Mouse (Mus musculus) forebrain, embryonic 10.5 days (tissue): ENCODE measurements at regions not wholly inside any gene's neighbourhood (a gene's known extent, or its start where the extent isn't known, plus 50 kb on each side); places are given as distances from the start of the nearest gene placed in this dataset.

Experiments used
- DNase-seq: peaks from one replicate; pipeline ENCODE4 v3.0.0-alpha.2; 2017; ENCODE audit warnings: low spot score; ENCODE audit errors: extremely low spot score
- H3K27ac ChIP-seq: fragments of 300-500 bp; sonication (generic); 2 replicates; pipeline ENCODE4 v1.5.1; 2016; ENCODE audit warnings: mild to moderate bottlenecking
- H3K27me3 ChIP-seq: fragments of 300-500 bp; sonication (generic); 2 replicates; pipeline ENCODE4 v1.6.1; 2016; ENCODE audit warnings: mild to moderate bottlenecking; ENCODE audit not compliant: poor library complexity, severe bottlenecking
- H3K36me3 ChIP-seq: fragments of 300-500 bp; sonication (generic); replicated peaks from 2 replicates; pipeline ENCODE4 v1.6.1; 2016; ENCODE audit warnings: mild to moderate bottlenecking, moderate library complexity
- H3K4me1 ChIP-seq: fragments of 300-500 bp; sonication (generic); 2 replicates; pipeline ENCODE4 v1.6.1; 2016
- H3K4me3 ChIP-seq: fragments of 300-500 bp; sonication (generic); 2 replicates; pipeline ENCODE4 v1.5.1; 2016; ENCODE audit warnings: mild to moderate bottlenecking, moderate library complexity
- H3K9me3 ChIP-seq: fragments of 300-500 bp; sonication (generic); 2 replicates; pipeline ENCODE4 v1.6.1; 2016; ENCODE audit warnings: mild to moderate bottlenecking, moderate library complexity
- WGBS: fragments of 180-500 bp; shearing (Covaris S2); methylation state at CpG from one replicate; pipeline ENCODE4 v1.1.7; 2016; 5-methylcytosine and 5-hydroxymethylcytosine counted together

DNA sequence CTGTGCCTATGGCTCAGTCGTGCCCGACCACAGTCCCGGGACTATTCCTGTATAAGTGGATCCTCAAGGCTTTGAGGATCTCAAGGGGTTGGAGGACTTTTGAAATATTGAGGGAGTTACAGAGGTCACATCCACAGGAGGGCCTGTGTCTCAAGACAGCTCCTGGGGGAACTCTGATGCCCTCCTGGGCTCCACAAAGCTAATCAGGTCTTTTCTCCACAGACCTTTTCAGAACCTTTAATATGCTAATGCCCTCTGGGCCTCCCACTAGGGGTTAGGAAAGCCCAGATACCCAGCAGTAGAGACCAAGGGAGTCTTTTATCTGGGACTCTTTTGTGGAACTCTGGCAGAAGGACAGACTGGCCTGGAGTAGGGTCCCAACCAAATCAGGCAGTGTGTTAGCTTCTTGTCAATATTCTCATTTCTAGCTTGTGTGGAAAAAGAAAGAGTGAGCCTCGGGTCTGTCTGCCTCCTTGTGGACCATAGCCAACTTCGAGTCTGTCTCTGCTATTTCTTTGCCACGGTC lies 107.4 kb upstream of the Gm26897 start:
- Histone ChIP-seq H3K4me3 (no peak overlapping the region), H3K9me3 (peaks cover 14% of the 10 kb centered on the region; the same call in 1 of the 2 replicates), H3K36me3 (0 out of 2 replicates have a peak, but pooled peaks cover 3% of the 10 kb centered on the region), H3K27ac (peak overlapping the region; percentile 84), H3K27me3 (peaks cover 46% of the 10 kb centered on the region; the same call in 1 of the 2 replicates), H3K4me1 (peaks cover 60% of the 10 kb centered on the region)
- no peak for DNase-seq
- 8% methylated on average over 6 of the region's 6 CpGs for WGBS

DNA sequence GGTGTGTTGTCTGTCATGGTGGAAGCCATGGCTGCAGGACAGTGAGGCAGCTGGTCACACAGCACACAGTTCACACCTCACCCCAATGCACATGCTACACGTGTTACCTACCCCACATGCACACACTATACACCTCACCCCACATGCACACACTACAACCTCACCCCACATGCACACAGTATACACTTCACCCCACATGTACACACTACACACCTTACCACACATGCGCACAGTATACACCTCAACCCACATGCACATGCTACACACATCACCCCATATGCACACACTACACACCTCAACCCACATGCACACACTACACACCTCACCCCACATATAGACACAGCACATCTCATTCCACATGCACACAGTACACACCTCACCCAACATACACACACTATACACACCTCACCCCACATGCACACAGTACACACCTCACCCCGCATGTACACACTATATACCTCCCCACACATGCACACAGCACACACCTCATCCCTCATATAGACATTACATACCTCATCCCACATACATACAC lies 103.3 kb upstream of the Gm26897 start:
- peaks cover 61% of the 10 kb centered on the region for H3K4me1 ChIP-seq
- peak overlapping the region; percentile 92 for H3K27ac ChIP-seq
- peaks cover 7% of the 10 kb centered on the region; the same call in 1 of the 2 replicates for H3K36me3 ChIP-seq
- WGBS: 94% methylated on average over 3 of the region's 3 CpGs
- H3K9me3 ChIP-seq: peaks cover 30% of the 10 kb centered on the region
- peaks cover 29% of the 10 kb centered on the region; the same call in 1 of the 2 replicates for H3K27me3 ChIP-seq
- DNase-seq: no peak
- no peak overlapping the region for H3K4me3 ChIP-seq

DNA sequence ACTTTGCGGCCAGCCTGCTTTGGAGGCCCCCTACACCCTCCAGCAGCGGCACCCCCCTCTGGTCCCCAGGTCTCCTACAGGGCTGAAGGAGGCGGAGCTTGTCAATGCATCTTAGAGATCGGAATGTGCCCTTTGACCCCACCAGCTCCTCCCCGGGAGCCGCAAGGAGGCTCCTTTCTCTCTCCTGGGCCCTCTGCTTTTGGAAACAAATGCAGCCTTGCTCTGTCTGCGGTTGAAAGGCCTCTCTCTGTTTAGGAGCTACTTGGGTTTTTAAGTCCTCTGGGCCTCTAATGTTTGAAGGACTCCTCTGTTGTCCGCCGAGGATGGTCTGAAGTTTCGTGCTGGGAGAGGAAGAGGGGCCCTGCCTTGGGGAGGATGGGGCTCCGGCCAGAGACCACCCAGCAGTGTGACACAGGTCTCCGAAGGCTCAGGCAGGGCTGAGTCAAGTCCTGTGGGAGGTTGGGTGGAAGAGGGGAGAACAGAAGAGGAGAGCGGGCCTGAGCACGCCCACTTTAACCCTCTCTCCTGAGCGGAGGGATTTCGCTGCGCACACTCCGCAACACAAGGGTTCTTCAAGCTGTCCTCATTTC lies 102.1 kb upstream of the Gm26897 start:
- Histone ChIP-seq H3K4me3 (peak overlapping the region; percentile 33), H3K36me3 (peaks cover 7% of the 10 kb centered on the region; the same call in 1 of the 2 replicates), H3K9me3 (peaks cover 30% of the 10 kb centered on the region), H3K27ac (peak overlapping the region; percentile 92), H3K4me1 (peaks cover 51% of the 10 kb centered on the region), H3K27me3 (peaks cover 33% of the 10 kb centered on the region; the same call in 1 of the 2 replicates)
- DNase-seq: peak; percentile 80
- under 1% methylated on average over 18 of the region's 18 CpGs for WGBS

DNA sequence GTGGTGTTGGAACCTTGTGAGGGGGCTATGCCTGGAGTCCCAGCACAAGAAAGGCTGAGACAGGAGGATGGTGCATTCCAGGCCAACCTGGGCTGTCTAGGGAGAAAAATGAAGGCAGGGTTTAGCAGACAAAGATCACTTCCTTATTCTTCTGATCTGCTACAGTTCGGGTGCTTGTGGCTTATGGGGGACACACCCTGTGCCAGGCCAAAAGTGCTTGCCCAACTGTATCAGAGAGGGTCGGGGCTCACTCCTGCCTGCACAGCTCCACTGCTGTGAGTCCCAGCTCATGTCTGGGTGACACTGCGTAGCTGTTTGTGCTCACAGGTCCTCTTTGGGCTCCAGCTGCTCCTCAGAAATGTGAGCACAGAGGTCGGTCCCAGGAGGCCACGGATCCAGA lies 98.6 kb upstream of the Gm26897 start:
- no peak overlapping the region for H3K4me3 ChIP-seq
- H3K36me3 ChIP-seq: peaks cover 4% of the 10 kb centered on the region; the same call in 1 of the 2 replicates
- WGBS: 90% methylated on average over 5 of the region's 5 CpGs
- H3K9me3 ChIP-seq: peaks cover 16% of the 10 kb centered on the region
- DNase-seq: no peak
- H3K27me3 ChIP-seq: peaks cover 41% of the 10 kb centered on the region
- peak overlapping the region; percentile 51 for H3K27ac ChIP-seq
- peaks cover 64% of the 10 kb centered on the region for H3K4me1 ChIP-seq

DNA sequence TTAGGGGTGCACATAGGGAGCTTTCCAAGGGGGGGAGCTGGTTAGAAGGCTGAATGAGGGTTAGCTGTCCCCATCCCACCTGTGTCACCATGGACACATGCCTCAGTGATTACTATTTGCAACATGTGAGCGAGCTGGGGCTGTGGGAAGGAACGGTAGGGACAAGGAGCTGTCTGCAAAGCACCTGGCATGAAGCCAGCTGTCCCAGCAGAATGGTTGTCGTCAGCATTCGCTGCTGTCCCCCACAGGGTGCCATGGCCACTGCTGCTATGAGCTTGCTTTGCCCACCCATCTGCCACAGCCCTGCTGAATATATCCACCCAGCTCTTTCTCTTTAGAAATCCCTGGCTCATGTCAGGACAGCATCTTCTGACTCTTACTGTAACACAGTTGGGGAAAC lies 96.8 kb upstream of the Gm26897 start:
- peaks cover 18% of the 10 kb centered on the region for H3K9me3 ChIP-seq
- peaks cover 52% of the 10 kb centered on the region for H3K27me3 ChIP-seq
- peaks cover 4% of the 10 kb centered on the region; the same call in 1 of the 2 replicates for H3K36me3 ChIP-seq
- H3K4me3 ChIP-seq: no peak overlapping the region
- H3K27ac ChIP-seq: peak overlapping the region; percentile 56
- no peak for DNase-seq
- peaks cover 57% of the 10 kb centered on the region for H3K4me1 ChIP-seq
- 76% methylated on average over 4 of the region's 4 CpGs for WGBS

DNA sequence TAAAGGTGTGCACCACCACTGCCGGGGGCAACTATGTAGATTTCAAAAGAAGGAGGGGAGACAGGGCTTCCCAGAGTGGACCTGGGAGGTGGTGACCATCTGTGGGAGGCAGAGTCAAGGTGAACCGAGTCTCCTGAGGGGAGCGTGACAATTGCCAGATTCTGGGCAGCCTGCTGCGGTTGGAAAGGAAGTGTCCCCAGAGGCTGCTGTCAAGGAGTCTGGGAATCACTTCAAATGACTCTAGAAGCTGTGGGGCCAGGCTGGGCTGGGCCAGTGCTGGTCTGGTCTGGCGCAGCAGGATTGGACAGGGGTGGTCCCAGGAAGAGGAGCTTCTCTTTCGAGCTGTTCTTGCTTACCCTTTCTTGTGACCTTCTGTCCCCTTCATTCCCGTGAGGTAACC lies 95.4 kb upstream of the Gm26897 start:
- H3K27ac ChIP-seq: peak overlapping the region; percentile 51; the same call in 1 of the 2 replicates
- 78% methylated on average over 7 of the region's 7 CpGs for whole genome bisulfite sequencing
- H3K9me3 ChIP-seq: peaks cover 9% of the 10 kb centered on the region
- H3K36me3 ChIP-seq: peaks cover 3% of the 10 kb centered on the region; the same call in 1 of the 2 replicates
- peaks cover 48% of the 10 kb centered on the region for H3K4me1 ChIP-seq
- peaks cover 52% of the 10 kb centered on the region for H3K27me3 ChIP-seq
- no peak for DNase-seq
- no peak overlapping the region for H3K4me3 ChIP-seq

DNA sequence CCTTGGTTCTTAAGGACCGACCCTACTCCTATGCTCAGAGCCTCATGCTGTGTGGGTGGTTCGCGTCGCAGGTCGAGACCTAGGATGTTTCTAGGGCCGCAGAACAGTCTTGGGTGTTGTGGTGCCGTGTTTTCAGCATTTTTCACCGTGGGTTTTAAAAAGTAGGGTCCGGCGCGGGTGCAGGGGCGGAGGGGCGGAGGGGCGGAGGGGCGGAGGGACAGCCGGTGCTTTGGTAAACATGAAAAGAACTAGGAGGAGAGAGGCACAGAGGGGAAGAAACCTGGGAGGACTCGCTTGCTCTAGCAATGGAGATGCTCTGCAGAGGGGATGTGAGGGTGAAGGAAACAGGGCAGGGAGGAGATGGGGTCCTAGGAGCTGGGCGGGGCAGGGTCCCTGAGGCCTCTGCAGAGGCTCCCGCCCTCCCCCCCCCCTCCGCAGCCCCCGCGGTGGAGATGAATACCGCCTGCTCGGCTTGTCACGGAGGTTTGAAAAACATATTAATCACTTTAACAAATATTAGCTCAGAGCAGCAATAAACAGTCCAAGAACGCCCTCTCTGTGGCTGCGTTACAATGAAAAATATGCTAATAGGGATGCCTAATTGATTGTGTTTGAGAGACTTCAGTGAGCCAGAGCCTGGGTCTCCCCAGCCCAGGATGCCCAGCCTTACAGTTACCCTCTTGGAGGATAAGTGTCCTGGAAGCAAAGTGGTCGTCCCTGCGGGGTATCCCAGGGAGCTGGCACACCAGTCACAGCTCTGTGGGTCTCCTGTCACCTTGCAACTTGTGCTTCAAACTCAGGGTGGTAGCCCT lies 94.0 kb upstream of the Gm26897 start:
- peaks cover 52% of the 10 kb centered on the region for H3K27me3 ChIP-seq
- DNase-seq: no peak
- no peaks in the 10 kb centered on the region for H3K36me3 ChIP-seq
- H3K9me3 ChIP-seq: peaks cover 3% of the 10 kb centered on the region; the same call in 1 of the 2 replicates
- 10% methylated on average over 29 of the region's 29 CpGs for WGBS
- peak overlapping the region; percentile 78 for H3K27ac ChIP-seq
- peak overlapping the region; percentile 44 for H3K4me3 ChIP-seq
- peaks cover 52% of the 10 kb centered on the region for H3K4me1 ChIP-seq

DNA sequence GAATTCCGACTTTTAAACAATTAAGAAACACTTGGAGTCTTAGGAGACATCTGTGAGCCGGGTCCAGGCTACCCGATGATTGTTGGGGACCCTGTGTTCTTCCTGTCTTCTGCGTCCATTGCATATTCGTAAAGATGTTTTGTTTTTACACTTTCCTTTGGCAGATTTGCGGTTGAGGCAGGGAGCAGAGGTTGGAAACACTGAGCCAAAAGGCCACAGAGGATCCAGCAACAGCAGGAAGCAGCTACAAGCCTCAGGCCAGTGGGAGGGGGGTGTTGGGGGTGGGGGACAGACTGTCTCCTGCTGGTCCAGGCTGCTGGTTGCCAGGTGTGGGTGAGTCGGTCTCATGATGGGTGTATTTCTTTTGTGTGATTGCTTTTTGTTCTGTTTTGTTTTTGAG lies 92.7 kb upstream of the Gm26897 start:
- Histone ChIP-seq H3K36me3 (no peaks in the 10 kb centered on the region), H3K27me3 (peaks cover 51% of the 10 kb centered on the region), H3K27ac (peak overlapping the region; percentile 78), H3K4me3 (no peak overlapping the region), H3K9me3 (peaks cover 3% of the 10 kb centered on the region; the same call in 1 of the 2 replicates), H3K4me1 (peaks cover 58% of the 10 kb centered on the region)
- DNase-seq: no peak
- WGBS: 61% methylated on average over 7 of the region's 7 CpGs

DNA sequence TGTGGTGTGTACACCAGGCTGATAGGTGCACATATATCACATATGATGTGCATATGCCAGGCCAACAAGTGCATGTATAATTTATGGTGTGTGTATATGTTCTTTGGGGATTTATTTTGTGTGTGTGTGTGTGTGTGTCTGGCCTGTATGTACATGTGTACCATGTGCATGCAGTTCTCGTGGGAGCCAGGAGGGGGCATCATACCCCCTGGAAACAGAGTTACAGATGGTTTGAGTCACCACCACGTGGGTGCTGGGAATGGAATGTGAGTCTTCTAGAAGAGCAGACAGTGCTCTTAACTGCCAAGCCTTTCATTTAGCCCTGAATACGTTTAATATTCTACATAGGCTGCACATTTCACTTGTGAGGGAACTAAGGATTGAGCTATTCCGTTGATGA lies 92.0 kb upstream of the Gm26897 start:
- Histone ChIP-seq H3K27ac (no peak overlapping the region), H3K4me3 (no peak overlapping the region), H3K4me1 (peaks cover 56% of the 10 kb centered on the region), H3K36me3 (no peaks in the 10 kb centered on the region), H3K9me3 (peaks cover 3% of the 10 kb centered on the region; the same call in 1 of the 2 replicates), H3K27me3 (peaks cover 44% of the 10 kb centered on the region)
- 87% methylated on average over 4 of the region's 4 CpGs for WGBS
- no peak for DNase-seq

DNA sequence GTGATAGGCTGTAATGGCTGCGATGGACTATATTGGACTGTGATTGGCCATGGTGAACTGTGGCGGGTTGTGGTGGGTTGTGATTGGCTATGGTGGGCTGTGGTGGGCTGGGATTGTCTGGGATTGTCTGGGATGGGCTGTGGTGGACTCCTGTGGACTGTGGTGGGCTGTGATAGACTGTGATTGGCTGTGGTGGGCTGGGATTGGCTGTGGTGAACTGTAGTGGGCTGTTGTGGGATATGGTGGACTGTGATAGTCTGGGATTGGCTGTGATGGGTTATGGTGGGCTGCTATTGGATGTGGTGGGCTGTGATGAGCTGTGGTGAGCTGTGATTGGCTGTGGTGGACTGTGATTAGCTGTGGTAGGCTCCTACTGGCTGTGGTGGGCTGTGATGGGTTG lies 89.6 kb upstream of the Gm26897 start:
- H3K36me3 ChIP-seq: no peaks in the 10 kb centered on the region

DNA sequence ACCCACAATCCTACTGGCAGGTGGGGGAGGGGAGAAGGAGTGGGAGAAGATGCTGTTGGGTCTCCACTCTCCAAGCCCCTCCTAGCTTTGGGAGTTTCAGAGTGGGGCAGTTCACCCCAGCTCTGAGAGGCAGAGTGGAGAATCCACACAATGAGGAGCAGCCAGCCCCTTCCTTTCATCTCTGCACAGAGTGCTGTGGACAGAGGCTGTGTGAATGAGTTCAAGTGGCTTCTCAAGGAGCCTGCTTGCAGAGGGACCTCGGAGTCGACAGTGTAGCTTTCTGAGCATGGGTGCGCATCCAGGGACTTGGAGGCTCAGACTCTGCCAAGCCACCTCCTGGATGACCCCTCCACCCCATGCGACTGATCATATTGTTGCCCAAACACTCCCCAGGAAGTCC lies 88.9 kb upstream of the Gm26897 start:
- Histone ChIP-seq H3K27ac (peak overlapping the region; percentile 68), H3K27me3 (peaks cover 14% of the 10 kb centered on the region), H3K36me3 (no peaks in the 10 kb centered on the region), H3K9me3 (peaks cover 3% of the 10 kb centered on the region; the same call in 1 of the 2 replicates), H3K4me1 (peaks cover 53% of the 10 kb centered on the region), H3K4me3 (no peak overlapping the region)
- WGBS: 77% methylated on average over 4 of the region's 4 CpGs
- DNase-seq: no peak

More for the DNA sequence above, 89.6 kb upstream of the Gm26897 start:
- Histone ChIP-seq H3K4me1 (peaks cover 54% of the 10 kb centered on the region), H3K9me3 (peaks cover 3% of the 10 kb centered on the region; the same call in 1 of the 2 replicates), H3K27me3 (peaks cover 21% of the 10 kb centered on the region), H3K4me3 (no peak overlapping the region), H3K27ac (peak overlapping the region; percentile 68)
- 84% methylated on average over 2 of the region's 2 CpGs for WGBS
- no peak for DNase-seq

DNA sequence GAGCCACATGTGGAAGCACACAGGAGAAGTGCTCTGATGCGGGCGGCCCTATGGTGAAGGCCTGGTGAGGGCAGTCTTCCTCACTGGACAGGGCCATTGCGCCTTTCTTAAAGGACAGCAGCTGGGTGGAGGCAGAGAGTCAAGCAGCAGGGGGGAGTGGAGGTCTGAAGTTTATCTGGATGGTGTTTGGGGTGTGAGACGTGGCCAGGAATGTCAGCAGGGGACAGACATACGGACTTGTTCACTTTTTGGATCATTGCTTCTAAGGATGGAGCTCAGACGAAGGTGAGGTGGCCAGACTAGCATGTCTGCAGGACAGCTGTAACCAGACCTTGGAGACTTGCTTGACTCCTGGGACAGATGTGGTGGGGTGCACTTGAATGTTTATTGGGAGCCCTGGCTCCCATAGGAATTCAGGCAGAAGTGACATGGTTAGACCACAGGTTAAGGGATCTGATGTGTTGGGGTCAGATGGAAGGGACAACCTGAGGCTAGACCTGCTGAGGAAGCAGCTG lies 86.0 kb upstream of the Gm26897 start:
- DNase-seq: no peak
- Histone ChIP-seq H3K27me3 (0 out of 2 replicates have a peak, but pooled peaks cover 6% of the 10 kb centered on the region), H3K4me3 (no peak overlapping the region), H3K27ac (peak overlapping the region; percentile 59; the same call in 1 of the 2 replicates), H3K4me1 (peaks cover 55% of the 10 kb centered on the region), H3K9me3 (no peaks in the 10 kb centered on the region), H3K36me3 (no peaks in the 10 kb centered on the region)
- 90% methylated on average over 6 of the region's 6 CpGs for WGBS
